Mouse (Mus musculus) thymus, adult 2 months (tissue): ENCODE data around the gene Gm26992. TPM values are rescaled to one million over a fixed set of nuclear protein-coding genes. Genes with fewer than 3 reads are reported as not detected.

Source experiments
- DNase-seq: peaks from one replicate; pipeline ENCODE4 v3.0.0; 2021
- H3K27ac ChIP-seq: fragments of 200-500 bp; 2 replicates; pipeline ENCODE4 v1.5.1; 2012; ENCODE audit warnings: low read length, control low read depth; ENCODE audit not compliant: control insufficient read depth, insufficient read depth
- H3K27me3 ChIP-seq: fragments of 200-500 bp; 2 replicates; pipeline ENCODE4 v1.6.1; 2012; ENCODE audit warnings: mild to moderate bottlenecking, low read length, moderate library complexity, mixed read lengths; ENCODE audit not compliant: control insufficient read depth, insufficient read depth
- H3K36me3 ChIP-seq: fragments of 200-500 bp; 2 replicates; pipeline ENCODE4 v1.6.1; 2012; ENCODE audit warnings: mild to moderate bottlenecking, low read length, moderate library complexity; ENCODE audit not compliant: control insufficient read depth, insufficient read depth
- H3K4me1 ChIP-seq: fragments of 200-500 bp; replicated peaks from 2 replicates; pipeline ENCODE4 v1.6.1; 2012; ENCODE audit warnings: low read length; ENCODE audit not compliant: control insufficient read depth, insufficient read depth
- H3K4me3 ChIP-seq: fragments of 200-500 bp; 2 replicates; pipeline ENCODE4 v1.5.1; 2012; ENCODE audit warnings: mild to moderate bottlenecking, low read length, control low read depth, moderate library complexity; ENCODE audit not compliant: control insufficient read depth, insufficient read depth
- CTCF ChIP-seq: fragments of 200-500 bp; IDR thresholded peaks from 2 replicates; pipeline ENCODE4 v1.5.1; 2012; ENCODE audit warnings: mild to moderate bottlenecking, control low read depth, low read length, moderate library complexity, borderline replicate concordance; ENCODE audit not compliant: control insufficient read depth, poor library complexity, insufficient read depth; ENCODE audit errors: extremely low read depth
- POLR2A ChIP-seq: fragments of 200-500 bp; IDR thresholded peaks from 2 replicates; pipeline ENCODE4 v1.6.1; 2012; ENCODE audit warnings: mild to moderate bottlenecking, low read length, control low read depth, moderate library complexity; ENCODE audit not compliant: control insufficient read depth, poor library complexity, insufficient read depth; ENCODE audit errors: extremely low read depth
- WGBS: fragments of 180-500 bp; shearing (Covaris S2); methylation state at CpG from one replicate; pipeline ENCODE4 v1.1.7; 2018; 5-methylcytosine and 5-hydroxymethylcytosine counted together
- polyA plus RNA-seq: library from polyadenylated mRNA; depleted of rRNA; stranded (reverse); fragments of >200 nt; gene quantifications from 2 replicates; pipeline ENCODE4 v1.2.3, GENCODE M21; 2012; rRNA removed

Gene Gm26992
- polyA plus RNA-seq, 1 experiment: 0.55 TPM

- no peak for TF ChIP-seq CTCF
- no peak for TF ChIP-seq POLR2A
- H3K4me3 ChIP-seq: no peak overlapping the region
- no peaks in the 10 kb centered on the region for H3K27me3 ChIP-seq
- no peak for DNase-seq
- 97% methylated on average over 3 of the region's 3 CpGs for WGBS
- no peaks in the 10 kb centered on the region for H3K4me1 ChIP-seq
- H3K36me3 ChIP-seq: no peaks in the 10 kb centered on the region
- H3K27ac ChIP-seq: no peak overlapping the region
Measured at GRCm38 (mm10) chrX:103519547-103519946, 97.7 kb downstream of the Gm26992 start.

- WGBS: 47% methylated on average over 4 of the region's 4 CpGs
- H3K36me3 ChIP-seq: no peaks in the 10 kb centered on the region
- TF ChIP-seq POLR2A (no peak), CTCF (no peak)
- H3K27me3 ChIP-seq: no peaks in the 10 kb centered on the region
- no peak for DNase-seq
- no peak overlapping the region for H3K4me3 ChIP-seq
- no peaks in the 10 kb centered on the region for H3K4me1 ChIP-seq
- H3K27ac ChIP-seq: no peak overlapping the region
Measured at GRCm38 (mm10) chrX:103521221-103521716, 99.5 kb downstream of the Gm26992 start.

GRCm38 (mm10) chrX:103529185-103529584 lies 107.4 kb downstream of the Gm26992 start:
- TF ChIP-seq CTCF: no peak
- TF ChIP-seq POLR2A: no peak
- 0% methylated on average over 23 of the region's 23 CpGs for WGBS
- Histone ChIP-seq H3K4me3 (peak overlapping the region; percentile 27), H3K27ac (peak overlapping the region; percentile 43; the same call in 1 of the 2 replicates), H3K36me3 (no peaks in the 10 kb centered on the region), H3K4me1 (peaks cover 5% of the 10 kb centered on the region; the same call in 1 of the 2 replicates), H3K27me3 (no peaks in the 10 kb centered on the region)
- DNase-seq: peak; percentile 59

Other genes with a start within 250 kb of the Gm26992 start
- 0.04 TPM in 1 of 2 replicates, not detected in the other for gene Nap1l2, start 235.4 kb upstream of the Gm26992 start, polyA plus RNA-seq
- 0.08 TPM in 1 of 2 replicates, not detected in the other for gene Cdx4, start 100.6 kb upstream of the Gm26992 start, polyA plus RNA-seq
- gene Chic1, start 65.5 kb upstream of the Gm26992 start, polyA plus RNA-seq: 0.08 and 0.19 TPM in 2 replicates
- gene Tsx, start 7.5 kb upstream of the Gm26992 start, polyA plus RNA-seq: 0.18 and 0.23 TPM in 2 replicates
- 0.12 TPM in 1 of 2 replicates, not detected in the other for gene Zcchc13, start 208.6 kb downstream of the Gm26992 start, polyA plus RNA-seq